Mouse (Mus musculus): ENCODE measurements around the gene Macrod2.

Gene Macrod2

GRCm38 (mm10) chr2:141830496-141830895, 1435.4 kb downstream of the Macrod2 start:
- DNase-seq (ENCODE audit: extremely low read depth, low read depth), result no peak

GRCm38 (mm10) chr2:141831515-141831914, 1436.4 kb downstream of the Macrod2 start:
- DNase-seq (ENCODE audit: extremely low read depth, low read depth), result no peak

GRCm38 (mm10) chr2:141834156-141834782, 1439.2 kb downstream of the Macrod2 start:
- DNase-seq (ENCODE audit: extremely low read depth, low read depth), result no peak

DNA sequence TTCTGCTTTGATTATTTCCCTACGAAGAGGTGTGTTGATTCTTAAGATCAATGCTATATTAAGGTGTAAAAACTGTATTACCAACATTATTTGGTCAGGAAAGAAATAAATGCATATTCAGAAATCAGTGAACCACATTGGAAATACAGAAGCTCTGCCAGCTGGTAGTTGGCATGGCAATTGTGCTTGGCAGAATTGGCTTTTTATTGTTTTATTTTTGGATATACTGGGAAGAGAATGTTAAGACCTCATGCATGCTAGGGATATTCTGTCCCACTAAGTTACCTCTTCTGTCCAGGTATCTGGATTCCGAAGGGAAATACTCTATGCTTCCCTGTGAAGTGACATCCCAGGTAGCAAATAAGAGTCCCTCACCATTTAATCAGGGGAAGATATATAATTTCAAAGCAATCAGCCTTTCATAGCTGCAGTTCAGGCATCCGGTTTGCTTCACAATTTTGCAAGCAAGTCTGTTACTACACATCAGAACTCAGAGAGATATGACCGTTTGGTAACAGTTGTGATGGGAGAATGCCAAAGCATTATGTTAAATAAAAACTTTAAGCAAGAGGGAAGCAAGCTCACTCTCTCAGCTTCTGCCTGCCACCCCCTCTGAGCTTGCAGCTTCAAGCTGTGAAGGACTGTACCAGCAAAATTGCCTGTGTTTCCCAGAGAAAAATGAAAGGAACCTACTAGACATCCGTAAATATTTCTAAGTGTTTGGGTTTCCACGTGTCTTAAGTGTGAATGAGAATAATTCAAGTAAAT, 1449.5 kb downstream of the Macrod2 start:
- no peak for DNase-seq (ENCODE audit: extremely low read depth, low read depth)

DNA sequence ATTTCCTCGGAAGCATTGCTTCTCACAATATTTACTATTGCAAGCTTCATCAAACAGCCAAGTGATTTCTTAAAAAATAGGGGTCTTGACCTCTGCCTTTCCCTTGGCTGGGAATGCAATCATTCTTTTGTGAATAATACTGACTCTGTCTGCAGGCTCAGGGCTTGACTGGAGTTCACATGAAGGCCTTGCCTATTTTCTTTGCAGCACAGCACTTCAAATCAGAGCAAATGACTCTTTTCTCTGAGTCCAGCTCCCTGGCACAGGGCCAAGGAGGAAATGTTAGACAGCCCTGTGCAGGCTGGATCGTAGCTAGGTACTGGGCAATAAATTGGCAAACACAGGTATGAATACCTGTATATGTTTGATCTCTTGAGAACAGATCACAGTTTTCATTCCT, 1464.1 kb downstream of the Macrod2 start:
- DNase-seq (ENCODE audit: extremely low read depth, low read depth), result no peak

GRCm38 (mm10) chr2:141861679-141862268, 1466.7 kb downstream of the Macrod2 start:
- DNase-seq (ENCODE audit: extremely low read depth, low read depth), result no peak

GRCm38 (mm10) chr2:141862531-141863265, 1467.6 kb downstream of the Macrod2 start:
- no peak for DNase-seq (ENCODE audit: extremely low read depth, low read depth)

DNA sequence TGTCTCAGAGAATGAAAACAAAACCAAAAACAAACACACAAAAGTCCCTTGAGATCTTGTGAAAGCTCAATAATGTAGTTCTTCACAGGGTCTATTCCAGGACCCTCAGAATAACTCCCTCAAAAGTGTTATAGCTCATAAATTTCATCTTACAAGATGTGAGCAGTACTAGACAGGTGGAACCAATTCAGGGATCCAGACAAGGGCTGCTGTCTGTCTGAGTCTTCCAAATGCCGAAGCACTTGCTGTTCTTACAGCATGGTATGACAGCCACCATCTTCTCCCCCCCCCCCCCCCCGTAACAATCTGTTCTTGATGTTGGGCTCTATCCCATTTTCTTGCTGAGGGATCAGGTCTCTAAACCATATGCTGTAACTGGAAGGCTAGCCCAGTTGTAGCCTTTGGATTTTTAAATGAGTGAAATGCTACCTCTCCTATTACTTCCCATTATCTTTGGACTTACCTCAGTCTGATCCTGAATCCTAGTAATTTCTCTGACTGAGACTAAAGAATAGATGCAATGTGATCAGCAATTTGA, 1468.6 kb downstream of the Macrod2 start:
- DNase-seq (ENCODE audit: extremely low read depth, low read depth), result no peak

- DNase-seq (ENCODE audit: extremely low read depth, low read depth), result no peak
Observed at GRCm38 (mm10) chr2:141870930-141871329, 1475.8 kb downstream of the Macrod2 start.

GRCm38 (mm10) chr2:141876155-141876851, 1481.2 kb downstream of the Macrod2 start:
- no peak for DNase-seq (ENCODE audit: extremely low read depth, low read depth)

- DNase-seq (ENCODE audit: extremely low read depth, low read depth), result no peak
Observed at GRCm38 (mm10) chr2:141876958-141877357, 1481.8 kb downstream of the Macrod2 start.

DNA sequence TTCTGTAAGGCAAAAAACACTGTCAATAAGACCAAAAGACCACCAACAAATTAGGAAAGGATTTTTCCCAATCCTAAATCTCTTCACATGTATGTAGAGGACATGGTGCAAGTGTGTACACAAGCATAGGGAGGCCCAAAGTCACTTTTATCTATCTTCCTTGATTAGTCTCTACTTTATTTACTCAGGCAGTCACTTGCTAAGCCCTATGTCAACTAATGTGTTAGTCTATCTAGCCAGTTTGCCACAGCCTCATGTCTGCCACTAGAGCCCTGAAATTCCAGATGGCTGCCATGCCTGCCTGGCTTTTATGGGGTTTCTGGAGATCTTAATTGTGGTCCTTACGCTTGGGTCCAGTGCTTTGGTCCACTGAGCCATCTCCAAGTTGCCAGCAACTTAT, 1483.4 kb downstream of the Macrod2 start:
- DNase-seq (ENCODE audit: extremely low read depth, low read depth), result no peak

GRCm38 (mm10) chr2:141879711-141880110, 1484.6 kb downstream of the Macrod2 start:
- DNase-seq (ENCODE audit: extremely low read depth, low read depth), result no peak

DNA sequence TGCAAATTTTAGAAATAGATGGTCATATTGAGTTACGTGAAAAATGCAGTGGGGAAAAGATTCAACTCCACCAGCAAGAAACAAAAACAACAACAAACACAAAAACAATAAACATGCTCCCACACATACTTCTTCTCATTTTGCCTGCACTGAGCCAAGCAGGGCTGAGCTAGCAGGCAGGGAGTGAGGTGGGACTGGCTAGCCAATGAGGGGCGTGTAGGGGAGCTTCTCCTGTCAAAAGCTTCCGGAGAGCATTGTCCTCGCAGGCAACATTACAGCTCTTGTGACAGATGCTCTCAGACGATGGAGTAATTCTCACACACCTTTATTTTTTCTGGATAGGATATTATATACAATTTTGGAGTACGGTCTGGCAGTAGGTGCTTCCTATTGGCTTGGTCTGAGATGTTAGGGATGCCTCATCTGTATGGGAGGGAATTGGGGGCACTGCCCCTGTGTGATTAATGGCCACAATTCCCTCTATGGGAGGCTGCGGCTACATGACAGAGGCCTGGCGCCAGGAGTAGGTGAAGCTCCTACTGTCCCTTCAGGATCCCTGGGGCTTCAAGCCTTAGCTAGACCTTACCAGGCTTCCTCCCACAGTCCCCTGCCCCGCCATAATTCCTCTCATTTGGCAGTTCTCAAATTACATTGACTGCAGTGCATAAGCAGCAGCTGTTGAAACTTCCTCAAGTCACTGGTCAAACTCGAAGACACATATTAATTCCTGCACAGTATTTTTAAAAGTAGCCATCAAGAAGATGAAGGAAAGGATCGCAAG, 1491.8 kb downstream of the Macrod2 start:
- DNase-seq (ENCODE audit: extremely low read depth, low read depth), result no peak

- DNase-seq (ENCODE audit: extremely low read depth, low read depth), result no peak
Observed at GRCm38 (mm10) chr2:141889497-141889896, 1494.4 kb downstream of the Macrod2 start.

DNA sequence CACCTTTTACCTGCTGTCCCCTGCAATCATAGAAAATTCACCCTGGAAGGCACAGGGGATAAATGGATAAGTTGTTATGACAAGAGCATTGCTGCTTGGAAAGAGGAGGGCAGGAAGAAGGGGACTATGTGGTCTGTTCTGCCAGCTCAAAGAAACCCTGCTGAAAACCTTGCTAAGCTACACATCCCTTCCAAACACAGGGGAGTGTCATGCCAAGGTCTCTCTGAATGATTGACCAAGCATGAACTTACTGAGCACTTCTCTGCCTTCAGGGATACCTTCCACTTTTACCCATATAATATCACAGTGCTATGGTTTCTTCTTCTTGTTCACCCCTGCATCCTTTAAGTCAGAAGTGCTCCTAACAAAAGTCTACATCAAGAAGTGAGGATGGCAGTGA, 1502.8 kb downstream of the Macrod2 start:
- DNase-seq (ENCODE audit: extremely low read depth, low read depth), result no peak

DNA sequence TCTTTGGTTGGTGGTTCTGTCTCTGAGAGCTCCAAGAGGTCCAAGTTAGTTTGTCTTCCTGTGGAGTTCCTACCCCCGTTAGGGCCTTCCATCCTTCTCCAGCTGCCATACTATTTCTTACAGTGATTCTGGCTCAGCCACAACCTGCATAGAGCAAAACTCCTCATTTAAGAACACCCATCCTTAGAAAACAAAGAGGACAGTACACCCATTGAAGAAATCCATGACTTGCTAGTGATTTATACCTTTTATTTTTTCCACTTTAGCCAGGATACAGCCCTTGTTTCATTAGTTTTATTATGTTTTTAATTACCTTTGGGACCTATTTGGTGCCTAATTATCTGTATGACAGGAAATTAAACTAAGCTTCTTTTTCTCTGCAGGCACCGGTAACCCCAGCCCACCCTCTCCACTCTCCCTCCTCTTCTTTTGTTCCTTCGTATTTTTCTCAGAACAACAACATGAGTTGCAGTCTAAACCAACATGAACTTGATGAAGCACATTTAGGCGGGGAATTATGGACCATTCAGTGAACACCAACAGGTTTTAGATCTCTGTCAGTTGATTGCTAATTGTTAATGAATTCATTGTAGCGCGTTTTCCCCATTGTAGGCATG, 1516.8 kb downstream of the Macrod2 start:
- no peak for DNase-seq (ENCODE audit: extremely low read depth, low read depth)

- no peak for DNase-seq (ENCODE audit: extremely low read depth, low read depth)
Observed at GRCm38 (mm10) chr2:141913486-141913885, 1518.4 kb downstream of the Macrod2 start.

GRCm38 (mm10) chr2:141913894-141914293, 1518.8 kb downstream of the Macrod2 start:
- DNase-seq (ENCODE audit: extremely low read depth, low read depth), result no peak

Data from MEL-GATA-1-ER (cell line).